Mouse (Mus musculus) heart, embryonic 15.5 days (tissue): ENCODE results near the gene 4931414P19Rik. TPM values are rescaled to one million over a fixed set of nuclear protein-coding genes. Genes with fewer than 3 reads are reported as not detected.

Source experiments
- ATAC-seq: fragments of 200-750 bp; cut with Nextera tagmentation; replicated peaks from 2 replicates; pipeline ENCODE4 v1.8.0; 2017; ENCODE audit warnings: low read depth, moderate TSS enrichment; ENCODE audit not compliant: insufficient number of reproducible peaks, insufficient read depth, low FRiP score
- H3K27ac ChIP-seq: fragments of 300-500 bp; sonication (generic); 2 replicates; pipeline ENCODE4 v1.5.1; 2015; ENCODE audit warnings: mild to moderate bottlenecking, inconsistent platforms
- H3K27me3 ChIP-seq: fragments of 300-500 bp; sonication (generic); 2 replicates; pipeline ENCODE4 v1.6.1; 2015; ENCODE audit warnings: inconsistent platforms
- H3K36me3 ChIP-seq: fragments of 300-500 bp; sonication (generic); 2 replicates; pipeline ENCODE4 v1.6.1; 2015; ENCODE audit warnings: mild to moderate bottlenecking, inconsistent platforms
- H3K4me1 ChIP-seq: fragments of 300-500 bp; sonication (generic); replicated peaks from 2 replicates; pipeline ENCODE4 v1.6.1; 2015; ENCODE audit warnings: inconsistent platforms
- H3K4me2 ChIP-seq: fragments of 300-500 bp; sonication (generic); 2 replicates; pipeline ENCODE4 v1.6.1; 2015; ENCODE audit warnings: inconsistent platforms, mild to moderate bottlenecking, moderate library complexity
- H3K4me3 ChIP-seq: fragments of 300-500 bp; sonication (generic); 2 replicates; pipeline ENCODE4 v1.5.1; 2015; ENCODE audit warnings: mild to moderate bottlenecking, inconsistent platforms
- H3K9ac ChIP-seq: fragments of 300-500 bp; sonication (generic); 2 replicates; pipeline ENCODE4 v1.6.1; 2015; ENCODE audit warnings: mild to moderate bottlenecking, inconsistent platforms
- H3K9me3 ChIP-seq: fragments of 300-500 bp; sonication (generic); replicated peaks from 2 replicates; pipeline ENCODE4 v1.6.1; 2016; ENCODE audit warnings: inconsistent platforms
- WGBS: fragments of 180-500 bp; shearing (Covaris S2); methylation state at CpG from one replicate; pipeline ENCODE4 v1.1.7; 2015; ENCODE audit warnings: mixed read lengths; 5-methylcytosine and 5-hydroxymethylcytosine counted together
- polyA plus RNA-seq: library from polyadenylated mRNA; unstranded; fragments of >200 nt; fragmentation: Nextera tagmentation; extraction: Ambion mirVana; gene quantifications from 2 replicates; pipeline ENCODE4 v1.2.1, GENCODE M21; 2015

The 4931414P19Rik gene
- 4.8 and 5.0 TPM in 2 replicates for polyA plus RNA-seq

DNA sequence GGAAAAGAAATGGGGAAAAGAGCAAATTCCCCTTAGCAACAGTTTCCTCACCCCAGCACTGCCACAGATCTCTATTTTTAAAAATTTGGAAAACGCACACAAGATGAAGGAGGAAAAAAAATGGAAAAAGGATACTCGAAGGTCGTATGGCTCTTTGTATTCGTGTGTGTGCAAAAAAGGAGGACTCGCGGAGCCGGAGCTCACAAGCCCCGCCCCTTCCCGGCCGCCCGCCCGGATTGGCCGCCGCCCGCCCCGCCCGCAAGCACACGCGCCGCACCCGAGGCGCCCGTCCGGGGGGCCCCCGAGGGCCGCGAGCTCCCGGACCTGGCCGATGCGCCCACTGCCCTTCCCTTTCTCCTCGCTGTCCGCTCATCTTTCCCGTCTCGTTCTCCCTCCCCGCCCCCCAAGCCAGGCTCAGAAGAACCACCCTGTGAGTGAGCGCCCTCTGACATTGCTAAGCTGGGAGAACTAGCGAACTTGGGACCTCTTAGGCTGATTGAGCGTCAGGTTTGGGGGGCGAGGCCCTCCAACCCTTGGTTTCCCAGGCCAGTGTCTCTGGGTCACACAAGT is at the start of gene 4931414P19Rik:
TSS of gene 4931414P19Rik (minus strand) at position 242 of the 570 bp plus-strand sequence.
- Histone ChIP-seq H3K4me1 (peaks cover 20% of the 10 kb centered on the region), H3K36me3 (no peaks in the 10 kb centered on the region), H3K9me3 (no peaks in the 10 kb centered on the region), H3K9ac (peak within 1 kb of the TSS; percentile 66), H3K27ac (peak within 1 kb of the TSS; percentile 85), H3K4me3 (peak within 1 kb of the TSS; percentile 64), H3K4me2 (peak within 1 kb of the TSS; percentile 77), H3K27me3 (no peaks in the 10 kb centered on the region)
- WGBS: under 1% methylated on average over 39 of the region's 39 CpGs
- peak; percentile 53; the same call in 1 of the 2 replicates for ATAC-seq

DNA sequence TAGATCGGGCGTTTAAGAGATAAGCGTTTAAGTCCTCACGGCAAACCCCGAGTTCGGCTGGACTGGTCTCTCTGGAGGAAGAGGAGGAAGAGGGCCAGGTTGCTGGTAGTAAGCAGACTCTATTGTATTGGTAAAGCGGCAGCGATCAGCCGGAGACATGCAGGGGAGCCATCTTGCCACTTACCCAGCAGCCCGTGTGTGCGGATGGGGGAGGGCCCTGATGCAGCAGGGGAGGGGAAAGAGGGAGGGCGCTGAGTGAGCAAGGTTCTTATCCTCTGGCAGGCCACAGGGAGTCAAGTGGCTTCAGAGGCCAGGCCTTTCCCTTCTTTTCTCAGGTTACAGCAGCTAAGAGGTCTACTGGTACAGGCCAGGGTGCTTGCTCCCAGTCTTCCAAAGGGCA is 47.7 kb upstream of the 4931414P19Rik start:
- peaks cover 33% of the 10 kb centered on the region for H3K4me1 ChIP-seq
- peak overlapping the region; percentile 76 for H3K9ac ChIP-seq
- 0% methylated on average over 12 of the region's 12 CpGs for WGBS
- ATAC-seq: peak; percentile 91
- peak overlapping the region; percentile 74 for H3K4me2 ChIP-seq
- peak overlapping the region; percentile 62 for H3K4me3 ChIP-seq
- H3K27me3 ChIP-seq: no peaks in the 10 kb centered on the region
- H3K27ac ChIP-seq: peak overlapping the region; percentile 88
- peaks cover 57% of the 10 kb centered on the region for H3K36me3 ChIP-seq
- no peaks in the 10 kb centered on the region for H3K9me3 ChIP-seq

- H3K27me3 ChIP-seq: no peaks in the 10 kb centered on the region
- H3K4me1 ChIP-seq: peaks cover 33% of the 10 kb centered on the region
- peak overlapping the region; percentile 74 for H3K4me2 ChIP-seq
- peak overlapping the region; percentile 88 for H3K27ac ChIP-seq
- ATAC-seq: no peak
- H3K9me3 ChIP-seq: no peaks in the 10 kb centered on the region
- H3K36me3 ChIP-seq: peaks cover 59% of the 10 kb centered on the region
- peak overlapping the region; percentile 62 for H3K4me3 ChIP-seq
- peak overlapping the region; percentile 76 for H3K9ac ChIP-seq
- WGBS: 0% methylated on average over 7 of the region's 7 CpGs
These were observed 47.0 kb upstream of the 4931414P19Rik start for GRCm38 (mm10) chr14:54652787-54653186.

DNA sequence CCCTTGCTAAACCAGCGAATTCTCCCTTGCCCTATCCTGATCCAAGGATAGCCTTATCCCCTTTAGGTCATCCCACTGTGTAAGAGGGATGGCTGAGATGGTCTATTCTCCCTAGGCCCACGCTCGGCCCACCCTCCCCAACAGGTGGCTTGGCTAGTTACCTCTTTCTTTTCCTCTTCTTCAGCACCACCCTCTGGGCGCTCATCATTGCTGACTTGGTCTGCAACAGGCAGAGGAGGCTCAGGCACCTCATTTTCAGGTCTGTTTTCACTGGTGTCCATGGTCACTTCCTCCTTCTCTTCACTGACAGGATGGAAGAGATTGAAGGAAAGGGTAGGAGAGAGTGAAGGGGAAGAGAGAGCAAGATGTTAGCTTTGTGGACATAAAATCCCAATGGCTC is 45.8 kb upstream of the 4931414P19Rik start:
- Histone ChIP-seq H3K9me3 (no peaks in the 10 kb centered on the region), H3K27me3 (no peaks in the 10 kb centered on the region), H3K4me1 (peaks cover 33% of the 10 kb centered on the region), H3K27ac (peak overlapping the region; percentile 38; the same call in 1 of the 2 replicates), H3K4me3 (no peak overlapping the region), H3K4me2 (no peak overlapping the region), H3K9ac (no peak overlapping the region), H3K36me3 (peaks cover 61% of the 10 kb centered on the region)
- 77% methylated on average over 4 of the region's 4 CpGs for WGBS
- no peak for ATAC-seq

- WGBS: 59% methylated on average over 23 of the region's 23 CpGs
- no peak overlapping the region for H3K27ac ChIP-seq
- 0 out of 2 replicates have a peak, but pooled peaks have one; percentile 7 for ATAC-seq
These were observed 45.0 kb upstream of the 4931414P19Rik start for GRCm38 (mm10) chr14:54650621-54651454.

GRCm38 (mm10) chr14:54647900-54648299 is 42.1 kb upstream of the 4931414P19Rik start:
- Histone ChIP-seq H3K9ac (no peak overlapping the region), H3K9me3 (no peaks in the 10 kb centered on the region), H3K4me1 (peaks cover 22% of the 10 kb centered on the region), H3K36me3 (peaks cover 84% of the 10 kb centered on the region), H3K27me3 (no peaks in the 10 kb centered on the region), H3K27ac (no peak overlapping the region), H3K4me3 (no peak overlapping the region), H3K4me2 (no peak overlapping the region)
- ATAC-seq: no peak
- WGBS: 76% methylated on average over 4 of the region's 4 CpGs

More at GRCm38 (mm10) chr14:54650621-54651454, 45.0 kb upstream of the 4931414P19Rik start:
- Histone ChIP-seq H3K36me3 (peaks cover 61% of the 10 kb centered on the region), H3K27me3 (no peaks in the 10 kb centered on the region), H3K9ac (no peak overlapping the region), H3K9me3 (no peaks in the 10 kb centered on the region), H3K4me1 (peaks cover 33% of the 10 kb centered on the region), H3K4me3 (no peak overlapping the region), H3K4me2 (no peak overlapping the region)

- Histone ChIP-seq H3K4me2 (no peak overlapping the region), H3K9ac (no peak overlapping the region), H3K36me3 (peaks cover 92% of the 10 kb centered on the region), H3K27ac (no peak overlapping the region), H3K9me3 (no peaks in the 10 kb centered on the region), H3K4me3 (no peak overlapping the region), H3K27me3 (no peaks in the 10 kb centered on the region), H3K4me1 (peaks cover 14% of the 10 kb centered on the region)
- WGBS: 90% methylated on average over 8 of the region's 8 CpGs
- no peak for ATAC-seq
These were observed 41.3 kb upstream of the 4931414P19Rik start for GRCm38 (mm10) chr14:54646898-54647636.

- Histone ChIP-seq H3K9me3 (no peaks in the 10 kb centered on the region), H3K4me1 (peaks cover 10% of the 10 kb centered on the region), H3K27me3 (no peaks in the 10 kb centered on the region), H3K4me2 (no peak overlapping the region), H3K4me3 (no peak overlapping the region), H3K36me3 (peaks cover 87% of the 10 kb centered on the region), H3K9ac (no peak overlapping the region), H3K27ac (no peak overlapping the region)
- no peak for ATAC-seq
- 94% methylated on average over 17 of the region's 17 CpGs for WGBS
These were observed 40.7 kb upstream of the 4931414P19Rik start for GRCm38 (mm10) chr14:54646455-54646854.

DNA sequence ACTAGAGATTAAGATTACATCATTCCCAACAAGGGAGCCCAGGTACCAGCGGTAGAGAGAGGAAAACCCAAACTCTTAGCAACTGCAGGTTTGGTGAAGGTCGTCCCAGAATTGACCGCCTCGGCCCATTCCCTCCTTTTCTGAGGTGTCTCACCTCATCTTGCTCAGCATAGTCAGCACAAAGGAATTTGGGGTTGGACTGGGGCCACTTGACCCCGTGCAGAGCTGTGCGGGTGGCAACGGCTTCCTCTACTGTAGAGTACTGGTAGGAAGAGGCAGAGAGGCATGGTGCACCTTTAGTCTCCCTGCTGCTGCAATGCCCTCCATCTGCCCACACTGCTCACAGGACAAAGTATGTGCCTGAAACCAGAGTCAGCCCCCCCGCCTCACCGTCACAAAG is 38.5 kb upstream of the 4931414P19Rik start:
- WGBS: 64% methylated on average over 9 of the region's 9 CpGs
- H3K9ac ChIP-seq: no peak overlapping the region
- peaks cover 16% of the 10 kb centered on the region for H3K4me1 ChIP-seq
- H3K4me2 ChIP-seq: no peak overlapping the region
- peaks cover 69% of the 10 kb centered on the region for H3K36me3 ChIP-seq
- no peaks in the 10 kb centered on the region; the same call in 1 of the 2 replicates for H3K27me3 ChIP-seq
- no peak for ATAC-seq
- no peak overlapping the region for H3K4me3 ChIP-seq
- no peaks in the 10 kb centered on the region for H3K9me3 ChIP-seq
- no peak overlapping the region for H3K27ac ChIP-seq

DNA sequence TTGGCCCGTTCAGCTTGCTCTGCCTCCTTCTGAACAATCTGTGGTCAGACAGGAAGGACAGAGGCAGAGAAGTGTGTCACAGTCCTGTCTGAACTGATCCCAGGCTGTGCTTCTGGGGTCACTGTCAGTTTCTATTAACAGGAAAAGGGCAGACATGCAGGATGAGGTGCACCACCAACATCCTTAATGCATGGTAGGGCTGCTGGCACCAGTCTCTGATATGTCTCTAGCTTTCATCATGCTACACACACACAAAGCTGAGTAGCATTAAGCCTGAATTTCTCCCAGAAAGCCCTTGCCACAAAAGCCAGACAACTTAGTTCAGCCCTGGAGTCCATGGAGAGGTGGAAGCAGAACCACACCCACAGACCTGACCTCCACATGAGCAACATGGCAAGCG is 37.2 kb upstream of the 4931414P19Rik start:
- Histone ChIP-seq H3K4me1 (peaks cover 14% of the 10 kb centered on the region), H3K27me3 (no peaks in the 10 kb centered on the region; the same call in 1 of the 2 replicates), H3K4me3 (no peak overlapping the region), H3K9me3 (no peaks in the 10 kb centered on the region), H3K4me2 (no peak overlapping the region), H3K27ac (no peak overlapping the region), H3K9ac (no peak overlapping the region), H3K36me3 (peaks cover 59% of the 10 kb centered on the region)
- no peak for ATAC-seq
- 90% methylated on average over 2 of the region's 2 CpGs for WGBS
